Mouse (Mus musculus): ENCODE data around the gene Kdsr. TPM values are rescaled to one million over a fixed set of nuclear protein-coding genes. Genes with fewer than 3 reads are reported as not detected.

Gene Kdsr
- polyA plus RNA-seq, 2 experiments = 1.3 to 4.0 TPM

GRCm38 (mm10) chr1:106679800-106680515 is 79.6 kb downstream of the Kdsr start:
- no peaks in the 10 kb centered on the region for H3K4me1 ChIP-seq (replicated peaks; ENCODE audit: control insufficient read depth in 2 of 2, insufficient read depth in 2 of 2, low read length in 1 of 2)
- no peak overlapping the region for H3K9ac ChIP-seq (replicated peaks)
- no peak overlapping the region for H3K4me2 ChIP-seq (ENCODE audit: low read depth)
- TF ChIP-seq CTCF (IDR thresholded peaks at IDR 0.05; ENCODE audit: low read depth) (no peak), EP300 (IDR thresholded peaks at IDR 0.05; ENCODE audit: low read depth) (no peak)
- ATAC-seq (ENCODE audit: insufficient read depth) = no peak
- no peaks in the 10 kb centered on the region for H3K9me3 ChIP-seq (ENCODE audit: control insufficient read depth, low read length)
- WGBS (ENCODE audit: insufficient replicate concordance) = 76% methylated on average over 6 of the region's 6 CpGs
- no peak overlapping the region for H3K4me3 ChIP-seq (ENCODE audit: insufficient read depth in 1 of 2, low read depth in 2 of 2, low read length in 2 of 2)
- DNase-seq (ENCODE audit: low read depth in 3 of 3, low spot score in 3 of 3) = no peak
- no peaks in the 10 kb centered on the region for H3K27me3 ChIP-seq (ENCODE audit: control insufficient read depth, insufficient read depth, low read length)
- H3K27ac ChIP-seq = no peak overlapping the region
- no peaks in the 10 kb centered on the region for H3K36me3 ChIP-seq (replicated peaks; ENCODE audit: control insufficient read depth, insufficient read depth, low read depth)

DNA sequence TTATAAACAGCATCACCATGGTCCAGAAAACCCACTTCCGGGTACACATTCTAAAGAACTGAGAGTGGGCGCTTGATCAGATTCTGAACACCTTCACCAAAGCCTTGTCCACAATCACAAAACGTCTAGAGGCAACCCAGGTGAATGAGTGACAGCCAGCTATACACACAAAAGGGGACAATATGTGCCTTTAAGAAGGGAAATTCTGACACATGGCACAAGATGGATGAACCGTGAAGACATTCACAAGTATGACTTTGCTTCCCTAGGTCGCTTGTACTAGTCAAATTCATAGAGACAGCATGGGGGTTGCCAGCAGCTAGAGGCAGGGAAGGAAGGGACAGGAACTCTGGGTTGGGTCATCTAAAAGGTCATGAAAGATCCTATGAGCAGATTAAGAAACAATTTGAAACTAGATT is 81.5 kb downstream of the Kdsr start:
- Histone ChIP-seq H3K36me3 (replicated peaks; ENCODE audit: control insufficient read depth, insufficient read depth, low read depth) (no peaks in the 10 kb centered on the region), H3K4me3 (ENCODE audit: insufficient read depth in 1 of 2, low read depth in 2 of 2, low read length in 2 of 2) (no peak overlapping the region), H3K4me1 (replicated peaks; ENCODE audit: control insufficient read depth in 2 of 2, insufficient read depth in 2 of 2, low read length in 1 of 2) (no peaks in the 10 kb centered on the region), H3K27ac (no peak overlapping the region), H3K9ac (replicated peaks) (no peak overlapping the region), H3K4me2 (ENCODE audit: low read depth) (no peak overlapping the region), H3K9me3 (ENCODE audit: control insufficient read depth, low read length) (no peaks in the 10 kb centered on the region), H3K27me3 (ENCODE audit: control insufficient read depth, insufficient read depth, low read length) (no peaks in the 10 kb centered on the region)
- DNase-seq (ENCODE audit: low read depth in 3 of 3, low spot score in 3 of 3) (no peak), ATAC-seq (ENCODE audit: insufficient read depth) (no peak)
- TF ChIP-seq EP300 (IDR thresholded peaks at IDR 0.05; ENCODE audit: low read depth) (no peak), CTCF (IDR thresholded peaks at IDR 0.05; ENCODE audit: low read depth) (no peak)
- 52% methylated on average over 5 of the region's 5 CpGs for WGBS (ENCODE audit: insufficient replicate concordance)

Other genes starting within 250 kb of the Kdsr start
- 0.14 and 0.38 TPM in 2 replicates for gene Bcl2, start 45.5 kb downstream of the Kdsr start, polyA plus RNA-seq (2012; rRNA removed)
- 0.43 TPM in 2 replicates for gene Bcl2, start 45.5 kb downstream of the Kdsr start, polyA plus RNA-seq (2014; fragmentation: Nextera tagmentation; extraction: Ambion mirVana)
- gene Vps4b, start 37.0 kb upstream of the Kdsr start, polyA plus RNA-seq (2012; rRNA removed) = 4.9 and 9.5 TPM in 2 replicates
- 21.9 and 25.7 TPM in 2 replicates for gene Vps4b, start 37.0 kb upstream of the Kdsr start, polyA plus RNA-seq (2014; fragmentation: Nextera tagmentation; extraction: Ambion mirVana)
- gene Serpinb5, start 101.4 kb upstream of the Kdsr start, polyA plus RNA-seq (2012; rRNA removed) = 0.02 TPM in 1 of 2 replicates, not detected in the other
- gene Serpinb5, start 101.4 kb upstream of the Kdsr start, polyA plus RNA-seq (2014; fragmentation: Nextera tagmentation; extraction: Ambion mirVana) = not detected in 2 replicates
- gene Serpinb12, start 174.7 kb upstream of the Kdsr start, polyA plus RNA-seq (2012; rRNA removed) = not detected in 2 replicates
- gene Serpinb12, start 174.7 kb upstream of the Kdsr start, polyA plus RNA-seq (2014; fragmentation: Nextera tagmentation; extraction: Ambion mirVana) = not detected in 2 replicates
- gene Serpinb13, start 221.3 kb upstream of the Kdsr start, polyA plus RNA-seq (2012; rRNA removed) = not detected in 2 replicates
- not detected in 2 replicates for gene Serpinb13, start 221.3 kb upstream of the Kdsr start, polyA plus RNA-seq (2014; fragmentation: Nextera tagmentation; extraction: Ambion mirVana)